Mouse (Mus musculus) liver, postnatal 0 days (tissue): ENCODE results near the gene Nceh1. TPM values are rescaled to one million over a fixed set of nuclear protein-coding genes. Genes with fewer than 3 reads are reported as not detected.

Source experiments
- ATAC-seq: fragments of 200-750 bp; cut with Nextera tagmentation; 2 replicates; pipeline ENCODE4 v1.8.0; 2017; ENCODE audit warnings: mild to moderate bottlenecking, moderate library complexity
- DNase-seq: peaks from one replicate; pipeline ENCODE4 v3.0.0-alpha.2; 2016
- H3K27ac ChIP-seq: fragments of 300-500 bp; sonication (generic); 2 replicates; pipeline ENCODE4 v1.5.1; 2014; ENCODE audit warnings: antibody characterized with exemption, moderate library complexity, mild to moderate bottlenecking, low read depth
- H3K27me3 ChIP-seq: fragments of 300-500 bp; sonication (generic); 2 replicates; pipeline ENCODE4 v1.6.1; 2014; ENCODE audit warnings: low read length, control low read depth, mixed read lengths; ENCODE audit not compliant: insufficient read depth
- H3K36me3 ChIP-seq: fragments of 300-500 bp; sonication (generic); replicated peaks from 2 replicates; pipeline ENCODE4 v1.6.1; 2014; ENCODE audit warnings: mild to moderate bottlenecking, control low read depth, low read length, moderate library complexity, mixed read lengths; ENCODE audit not compliant: insufficient read depth
- H3K4me1 ChIP-seq: fragments of 300-500 bp; sonication (generic); 2 replicates; pipeline ENCODE4 v1.6.1; 2014; ENCODE audit warnings: antibody characterized with exemption, mild to moderate bottlenecking, control low read depth; ENCODE audit not compliant: insufficient read depth
- H3K4me2 ChIP-seq: fragments of 300-500 bp; sonication (generic); 2 replicates; pipeline ENCODE4 v1.6.1; 2014; ENCODE audit warnings: low read depth, mild to moderate bottlenecking, low read length, moderate library complexity, mixed read lengths
- H3K4me3 ChIP-seq: fragments of 300-500 bp; sonication (generic); 2 replicates; pipeline ENCODE4 v1.5.1; 2014; ENCODE audit warnings: low read depth, low read length
- H3K9ac ChIP-seq: fragments of 300-500 bp; sonication (generic); replicated peaks from 2 replicates; pipeline ENCODE4 v1.6.1; 2014; ENCODE audit warnings: mild to moderate bottlenecking, moderate library complexity
- H3K9me3 ChIP-seq: fragments of 300-500 bp; sonication (generic); 2 replicates; pipeline ENCODE4 v1.6.1; 2016; ENCODE audit warnings: mild to moderate bottlenecking, control low read depth, low read length, mixed read lengths
- CTCF ChIP-seq: sonication (generic); IDR thresholded peaks from 2 replicates; pipeline ENCODE4 v1.5.1; 2016; ENCODE audit warnings: antibody characterized with exemption, low read depth
- EP300 ChIP-seq: IDR thresholded peaks from 2 replicates; pipeline ENCODE4 v1.6.1; 2016; ENCODE audit warnings: antibody characterized with exemption, low read depth, mild to moderate bottlenecking
- WGBS: fragments of 180-500 bp; shearing (Covaris S2); extraction: QIAGEN DNeasy Blood & Tissue Kit; methylation state at CpG from one replicate; pipeline ENCODE4 v1.1.7; 2014; ENCODE audit not compliant: insufficient replicate concordance; 5-methylcytosine and 5-hydroxymethylcytosine counted together
- polyA plus RNA-seq: library from polyadenylated mRNA; unstranded; fragments of >200 nt; fragmentation: Nextera tagmentation; extraction: Ambion mirVana; gene quantifications from 2 replicates; pipeline ENCODE4 v1.2.1, GENCODE M21; 2015

The Nceh1 gene
- 18.2 and 23.9 TPM in 2 replicates for polyA plus RNA-seq

GRCm38 (mm10) chr3:27182733-27183600, at the start of gene Nceh1:
TSS of gene Nceh1 (plus strand) at chr3:27182965.
- Histone ChIP-seq H3K4me1 (peaks cover 8% of the 10 kb centered on the region), H3K27me3 (no peaks in the 10 kb centered on the region), H3K9ac (peak within 1 kb of the TSS; percentile 74), H3K9me3 (no peaks in the 10 kb centered on the region), H3K4me3 (peak within 1 kb of the TSS; percentile 75), H3K36me3 (0 out of 2 replicates have a peak, but pooled peaks cover 3% of the 10 kb centered on the region), H3K27ac (peak within 1 kb of the TSS; percentile 76), H3K4me2 (peak within 1 kb of the TSS; percentile 98)
- 2% methylated on average over 54 of the region's 54 CpGs for WGBS
- DNase-seq (peak; percentile 94), ATAC-seq (peak; percentile 99)
- peak; percentile 99 for TF ChIP-seq CTCF
- TF ChIP-seq EP300, result no peak

GRCm38 (mm10) chr3:27140101-27140500, 42.7 kb upstream of the Nceh1 start:
- Histone ChIP-seq H3K27ac (no peak overlapping the region), H3K4me2 (no peak overlapping the region), H3K4me3 (no peak overlapping the region), H3K9me3 (no peaks in the 10 kb centered on the region), H3K4me1 (no peaks in the 10 kb centered on the region), H3K27me3 (no peaks in the 10 kb centered on the region), H3K9ac (no peak overlapping the region), H3K36me3 (peaks cover 68% of the 10 kb centered on the region)
- 91% methylated on average over 8 of the region's 8 CpGs for WGBS
- ATAC-seq, result no peak
- TF ChIP-seq EP300 (no peak), CTCF (no peak)
- no peak for DNase-seq

GRCm38 (mm10) chr3:27143570-27143969, 39.2 kb upstream of the Nceh1 start:
- no peaks in the 10 kb centered on the region for H3K4me1 ChIP-seq
- no peak for DNase-seq
- H3K27me3 ChIP-seq, result no peaks in the 10 kb centered on the region
- no peak overlapping the region for H3K27ac ChIP-seq
- WGBS, result 89% methylated on average over 7 of the region's 7 CpGs
- no peaks in the 10 kb centered on the region for H3K9me3 ChIP-seq
- H3K4me2 ChIP-seq, result no peak overlapping the region
- H3K4me3 ChIP-seq, result no peak overlapping the region
- no peak for ATAC-seq
- peaks cover 49% of the 10 kb centered on the region for H3K36me3 ChIP-seq
- no peak overlapping the region for H3K9ac ChIP-seq
- TF ChIP-seq CTCF, result no peak
- no peak for TF ChIP-seq EP300

- H3K36me3 ChIP-seq, result peaks cover 39% of the 10 kb centered on the region
- ATAC-seq (peak; percentile 98), DNase-seq (peak; percentile 32)
- WGBS, result 68% methylated on average over 7 of the region's 7 CpGs
- H3K9ac ChIP-seq, result no peak overlapping the region
- H3K4me3 ChIP-seq, result no peak overlapping the region
- no peaks in the 10 kb centered on the region for H3K4me1 ChIP-seq
- no peak overlapping the region for H3K4me2 ChIP-seq
- H3K27me3 ChIP-seq, result no peaks in the 10 kb centered on the region
- TF ChIP-seq CTCF (no peak), EP300 (peak; percentile 84)
- peak overlapping the region; percentile 84 for H3K27ac ChIP-seq
- no peaks in the 10 kb centered on the region for H3K9me3 ChIP-seq
Measured at GRCm38 (mm10) chr3:27145733-27146132, 37.0 kb upstream of the Nceh1 start.

- Histone ChIP-seq H3K9me3 (no peaks in the 10 kb centered on the region), H3K4me2 (peak overlapping the region; percentile 80), H3K9ac (peak overlapping the region; percentile 83), H3K27ac (peak overlapping the region; percentile 84), H3K4me1 (peaks cover 27% of the 10 kb centered on the region), H3K27me3 (no peaks in the 10 kb centered on the region), H3K36me3 (peaks cover 5% of the 10 kb centered on the region), H3K4me3 (peak overlapping the region; percentile 93)
- peak; percentile 29 for ATAC-seq
- WGBS, result 2% methylated on average over 31 of the region's 31 CpGs
- TF ChIP-seq EP300 (no peak), CTCF (peak; percentile 29; the same call in 1 of the 2 replicates)
- DNase-seq, result peak; percentile 48
Measured at GRCm38 (mm10) chr3:27153191-27153671, 29.5 kb upstream of the Nceh1 start.

GRCm38 (mm10) chr3:27153701-27154209, 29.0 kb upstream of the Nceh1 start, which contains the start of gene Ect2:
TSS of gene Ect2 (minus strand) at chr3:27153878.
- under 1% methylated on average over 37 of the region's 37 CpGs for WGBS

More at GRCm38 (mm10) chr3:27153701-27154209, 29.0 kb upstream of the Nceh1 start, which contains the start of gene Ect2:
- Histone ChIP-seq H3K27me3 (no peaks in the 10 kb centered on the region), H3K4me3 (peak within 1 kb of the TSS; percentile 93), H3K9me3 (no peaks in the 10 kb centered on the region), H3K4me2 (peak within 1 kb of the TSS; percentile 80), H3K27ac (peak within 1 kb of the TSS; percentile 84), H3K9ac (peak within 1 kb of the TSS; percentile 83), H3K36me3 (peaks cover 4% of the 10 kb centered on the region; the same call in 1 of the 2 replicates), H3K4me1 (peaks cover 27% of the 10 kb centered on the region)
- ATAC-seq, result peak; percentile 98
- DNase-seq, result peak; percentile 98
- TF ChIP-seq EP300 (peak; percentile 61; the same call in 1 of the 2 replicates), CTCF (no peak)
